ENCODE assay signal across 11 mouse cellular contexts in the genomic region with DNA sequence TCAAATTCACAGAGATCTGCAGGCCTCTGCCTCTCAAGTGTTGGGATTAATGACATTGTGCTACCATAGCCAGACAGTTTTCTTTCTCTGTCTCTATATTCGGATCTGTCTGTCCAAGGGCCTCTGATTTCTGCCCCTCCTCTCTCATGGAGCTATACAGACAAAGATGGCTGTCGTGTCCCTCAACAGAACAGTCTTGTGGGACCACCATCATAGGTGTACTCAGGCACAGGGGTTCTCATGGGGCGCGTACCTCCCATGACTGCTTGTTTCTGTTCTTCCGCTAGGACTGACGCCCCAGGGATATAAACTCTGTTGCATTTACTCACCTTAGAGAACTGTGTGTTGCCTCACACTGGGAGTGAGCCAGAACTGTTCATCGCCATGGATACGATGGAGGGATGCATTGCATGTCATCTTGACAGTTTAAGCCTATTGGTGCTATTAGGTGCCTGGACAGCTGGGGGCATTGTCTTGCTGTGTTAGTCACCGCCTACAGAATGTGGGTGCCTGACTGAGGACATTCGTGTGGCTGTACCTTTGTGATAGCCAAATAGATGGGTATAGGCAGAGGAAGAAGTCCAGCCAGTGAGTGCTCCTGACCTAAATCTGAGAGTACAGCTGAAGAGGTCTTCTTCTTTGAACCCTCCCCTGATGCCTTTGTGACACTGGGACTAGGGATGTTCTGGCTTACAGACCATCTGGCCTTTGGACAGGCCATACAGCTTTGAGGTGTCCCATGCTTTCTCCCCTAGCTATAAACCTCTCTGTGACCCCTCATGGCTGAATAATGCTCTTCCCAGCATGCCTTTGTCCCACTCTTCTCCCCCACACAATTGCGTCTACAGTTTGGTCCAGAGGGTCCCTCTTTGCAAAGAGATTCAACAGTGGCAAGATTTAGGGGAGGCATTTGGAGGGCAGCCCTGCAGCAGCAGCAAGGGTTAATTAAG.
DNase-seq lines count a peak whose midpoint lies in the region; ATAC-seq and TF ChIP-seq lines count a peak whose summit lies in the region.
"Had no signal": no experiment of that assay in that cellular context is flagged by ENCODE, and none has a peak within 500 bp of the region (broad histone marks: within the 10 kb centered on the region; RNA-seq: fewer than 3 reads in every experiment).

No protein-coding gene starts in this region.

- no peak for DNase-seq in kidney, adult 18-20 months
- peak; percentile 75 for DNase-seq in brain, embryonic 14.5 days (ENCODE audit: low read depth)
- no peak for DNase-seq in adrenal gland, adult 8-10 months
- no peak for DNase-seq in right cerebral cortex, postnatal 36 days (ENCODE audit: low spot score in 2 of 2)
- DNase-seq: kidney, postnatal 14 days had no signal

- WGBS in kidney, embryonic 14.5 days = 72% methylated on average over 11 of the region's 11 CpGs
- WGBS in hindbrain, embryonic 12.5 days = 51% methylated on average over 11 of the region's 11 CpGs
- 28% methylated on average over 11 of the region's 11 CpGs for WGBS in neural tube, embryonic 12.5 days

- TF ChIP-seq POLR2A in brain, embryonic 14.5 days (IDR thresholded peaks at IDR 0.05; ENCODE audit: borderline replicate concordance, extremely low read depth, insufficient read depth, insufficient read length, poor library complexity, severe bottlenecking) = no peak

- H3K27ac ChIP-seq in kidney, embryonic 14.5 days (ENCODE audit: low read depth, low read length) = peak overlapping the region; percentile 60; the same call in 1 of the 2 replicates
- H3K27ac ChIP-seq in hindbrain, embryonic 12.5 days = peak overlapping the region; percentile 62
- H3K27ac ChIP-seq in neural tube, embryonic 12.5 days = peak overlapping the region; percentile 65
- H3K27ac ChIP-seq: embryonic facial prominence, embryonic 12.5 days; limb, embryonic 12.5 days had no signal

- no peaks in the 10 kb centered on the region for H3K9me3 ChIP-seq in kidney, embryonic 14.5 days (ENCODE audit: control insufficient read depth, low read length)
- no peaks in the 10 kb centered on the region for H3K9me3 ChIP-seq in hindbrain, embryonic 12.5 days (replicated peaks)
- no peaks in the 10 kb centered on the region for H3K9me3 ChIP-seq in neural tube, embryonic 12.5 days
- H3K9me3 ChIP-seq: embryonic facial prominence, embryonic 12.5 days; limb, embryonic 12.5 days had no signal

- H3K9ac ChIP-seq in kidney, embryonic 14.5 days (ENCODE audit: low read depth, low read length) = no peak overlapping the region
- no peak overlapping the region for H3K9ac ChIP-seq in hindbrain, embryonic 12.5 days
- H3K9ac ChIP-seq in neural tube, embryonic 12.5 days = no peak overlapping the region
- H3K9ac ChIP-seq: embryonic facial prominence, embryonic 12.5 days; limb, embryonic 12.5 days had no signal

- no peaks in the 10 kb centered on the region for H3K36me3 ChIP-seq in kidney, embryonic 14.5 days (ENCODE audit: control insufficient read depth, insufficient read depth, low read length)
- no peaks in the 10 kb centered on the region for H3K36me3 ChIP-seq in hindbrain, embryonic 12.5 days
- H3K36me3 ChIP-seq in neural tube, embryonic 12.5 days = no peaks in the 10 kb centered on the region
- H3K36me3 ChIP-seq: embryonic facial prominence, embryonic 12.5 days; limb, embryonic 12.5 days had no signal

- no peak; the same call in 1 of the 2 replicates for ATAC-seq in kidney, embryonic 14.5 days (ENCODE audit: low FRiP score, low TSS enrichment)
- ATAC-seq in hindbrain, embryonic 12.5 days (ENCODE audit: low FRiP score) = peak; percentile 54
- peak; percentile 73 for ATAC-seq in neural tube, embryonic 12.5 days (ENCODE audit: low FRiP score, low read depth)
- no peak for ATAC-seq in granulocyte monocyte progenitor cell, adult 5-6 weeks (replicated peaks; ENCODE audit: poor library complexity, severe bottlenecking)

- H3K4me2 ChIP-seq in kidney, embryonic 14.5 days (replicated peaks; ENCODE audit: low read depth, low read length) = no peak overlapping the region
- no peak overlapping the region for H3K4me2 ChIP-seq in hindbrain, embryonic 12.5 days (replicated peaks)
- peak overlapping the region; percentile 21 for H3K4me2 ChIP-seq in neural tube, embryonic 12.5 days (replicated peaks)
- H3K4me2 ChIP-seq: limb, embryonic 12.5 days had no signal

- no peak for TF ChIP-seq CTCF in brain, embryonic 14.5 days (IDR thresholded peaks at IDR 0.05; ENCODE audit: borderline replicate concordance, extremely low read depth, insufficient read depth, insufficient read length)

- H3K27me3 ChIP-seq in kidney, embryonic 14.5 days (ENCODE audit: control insufficient read depth, insufficient read depth, low read length) = no peaks in the 10 kb centered on the region
- H3K27me3 ChIP-seq in hindbrain, embryonic 12.5 days = no peaks in the 10 kb centered on the region
- no peaks in the 10 kb centered on the region for H3K27me3 ChIP-seq in neural tube, embryonic 12.5 days (replicated peaks)
- H3K27me3 ChIP-seq: embryonic facial prominence, embryonic 12.5 days; limb, embryonic 12.5 days had no signal

- no peak overlapping the region for H3K4me3 ChIP-seq in kidney, embryonic 14.5 days (ENCODE audit: low read length)
- H3K4me3 ChIP-seq in hindbrain, embryonic 12.5 days = no peak overlapping the region
- no peak overlapping the region for H3K4me3 ChIP-seq in neural tube, embryonic 12.5 days
- H3K4me3 ChIP-seq: embryonic facial prominence, embryonic 12.5 days; limb, embryonic 12.5 days had no signal

- H3K4me1 ChIP-seq in kidney, embryonic 14.5 days (ENCODE audit: control insufficient read depth, insufficient read depth, low read length) = peaks cover 10% of the 10 kb centered on the region; the same call in 1 of the 2 replicates
- H3K4me1 ChIP-seq in hindbrain, embryonic 12.5 days = peaks cover 26% of the 10 kb centered on the region
- H3K4me1 ChIP-seq in neural tube, embryonic 12.5 days = peaks cover 31% of the 10 kb centered on the region

Comparison
In these comparisons a context has a peak if more than half of its experiments do, and no peak if none do; other contexts are left out.
1. ATAC-seq: peak in hindbrain, embryonic 12.5 days (single experiment) and neural tube, embryonic 12.5 days (single experiment); none in kidney, embryonic 14.5 days (single experiment) and granulocyte monocyte progenitor cell, adult 5-6 weeks (single experiment).
2. Peak in every context shown above with its lines, with median percentiles within 50 percentile points of each other: H3K27ac ChIP-seq.